Mouse (Mus musculus): ENCODE measurements at regions not wholly inside any gene's neighbourhood (a gene's known extent, or its start where the extent isn't known, plus 50 kb on each side); places are given as distances from the start of the nearest gene placed in this dataset.
"Not testable (repeated sequence)": the region's sequence is repeated elsewhere in the genome, so short reads cannot be mapped to it uniquely, and the experiment has no call there.

DNA sequence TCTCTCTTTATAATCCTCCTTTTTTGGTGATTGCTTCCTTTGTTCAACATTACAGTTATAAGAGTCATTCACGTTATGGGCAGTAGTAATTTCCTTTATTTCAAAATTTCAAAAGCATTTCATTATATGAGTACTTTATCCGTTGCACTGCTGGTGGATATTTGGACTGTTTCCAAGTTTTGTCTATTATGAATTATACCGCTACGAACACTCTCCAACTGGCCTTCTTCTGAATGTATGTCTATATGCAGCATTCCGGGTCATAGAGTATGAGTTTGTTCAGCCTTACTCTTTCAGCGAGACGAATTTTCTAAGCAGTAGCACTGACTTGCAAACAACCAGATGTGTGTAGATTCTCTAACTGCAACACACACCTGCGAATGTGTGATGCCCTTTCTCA is 57.8 kb downstream of the Dusp6 start:
- DNase-seq: no peak
- intact Hi-C loops (cut with DNase I): no loop called here

DNA sequence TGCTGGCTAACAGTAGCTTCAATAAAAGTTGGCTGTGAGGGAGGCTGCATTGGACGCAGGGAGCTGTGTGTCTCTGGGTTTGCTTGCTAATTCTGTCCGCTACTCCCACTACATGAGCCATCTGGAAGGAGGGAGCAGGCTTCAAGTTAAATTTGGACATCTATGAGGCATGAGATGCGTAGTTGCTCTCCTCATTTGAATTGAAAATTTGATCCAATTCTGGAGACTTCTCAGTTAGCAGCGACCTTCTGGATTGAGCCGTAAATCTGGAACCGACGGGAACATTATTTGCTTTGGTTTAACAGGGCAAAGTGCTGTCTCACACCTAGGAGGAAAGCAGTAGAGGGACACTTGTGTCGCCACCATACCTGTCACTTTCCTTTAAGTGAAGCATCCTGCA is 60.3 kb downstream of the Dusp6 start:
- DNase-seq: no peak
- intact Hi-C loops (cut with DNase I): no loop called here

- intact Hi-C loops (cut with DNase I): no loop called here
- DNase-seq: no peak
Measured at GRCm38 (mm10) chr10:99327501-99327900, 64.5 kb downstream of the Dusp6 start.

- intact Hi-C loops (cut with DNase I): no loop called here
- no peak for DNase-seq
Measured at GRCm38 (mm10) chr10:99328568-99328967, 65.5 kb downstream of the Dusp6 start.

- no peak for DNase-seq
- intact Hi-C loops (cut with DNase I): no loop called here
Measured at GRCm38 (mm10) chr10:99329469-99329868, 66.4 kb downstream of the Dusp6 start.

DNA sequence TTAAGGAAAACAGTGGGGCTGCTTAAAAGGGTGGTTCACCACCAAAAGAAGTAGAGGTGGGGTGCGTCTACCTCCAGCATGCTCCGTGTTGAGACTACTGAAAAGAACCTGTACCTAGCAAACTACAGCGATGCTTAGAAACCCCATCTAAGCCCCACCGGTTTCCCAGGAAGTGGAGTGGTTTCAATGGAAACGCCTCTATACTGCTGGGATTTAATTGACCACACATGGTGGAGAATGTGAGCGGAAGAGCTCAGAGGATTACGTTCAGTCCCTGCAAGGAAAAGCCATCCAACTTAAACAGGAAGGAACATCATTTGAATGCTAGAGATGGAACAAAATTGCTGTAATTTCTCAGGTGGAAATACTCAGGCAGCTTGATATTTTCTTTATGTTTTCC is 67.5 kb downstream of the Dusp6 start:
- intact Hi-C loops (cut with DNase I): no loop called here

GRCm38 (mm10) chr10:99331876-99332275 is 68.8 kb downstream of the Dusp6 start:
- intact Hi-C loops (cut with DNase I): no loop called here
- no peak for DNase-seq

More for the DNA sequence above, 67.5 kb downstream of the Dusp6 start:
- DNase-seq: no peak

DNA sequence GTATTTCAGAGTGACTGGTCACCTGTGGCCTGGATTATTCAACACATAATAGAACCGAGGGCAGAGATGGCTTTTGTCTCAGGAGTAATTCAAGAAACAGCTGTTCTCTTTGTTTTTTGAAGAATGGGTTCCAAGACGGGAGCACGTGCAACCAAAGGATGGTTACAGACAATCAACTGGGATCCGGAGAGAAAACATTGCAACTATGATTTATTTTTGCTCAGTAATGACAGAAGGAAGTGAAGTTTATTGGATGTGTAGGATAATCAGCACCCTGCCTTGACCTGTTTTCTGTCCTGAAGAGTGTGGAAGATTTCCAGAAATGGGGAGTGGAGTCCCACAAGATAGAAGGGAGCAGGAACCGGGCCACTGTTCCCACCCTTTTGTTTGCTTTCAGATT is 70.8 kb downstream of the Dusp6 start:
- intact Hi-C loops (cut with DNase I): no loop called here
- no peak for DNase-seq

DNA sequence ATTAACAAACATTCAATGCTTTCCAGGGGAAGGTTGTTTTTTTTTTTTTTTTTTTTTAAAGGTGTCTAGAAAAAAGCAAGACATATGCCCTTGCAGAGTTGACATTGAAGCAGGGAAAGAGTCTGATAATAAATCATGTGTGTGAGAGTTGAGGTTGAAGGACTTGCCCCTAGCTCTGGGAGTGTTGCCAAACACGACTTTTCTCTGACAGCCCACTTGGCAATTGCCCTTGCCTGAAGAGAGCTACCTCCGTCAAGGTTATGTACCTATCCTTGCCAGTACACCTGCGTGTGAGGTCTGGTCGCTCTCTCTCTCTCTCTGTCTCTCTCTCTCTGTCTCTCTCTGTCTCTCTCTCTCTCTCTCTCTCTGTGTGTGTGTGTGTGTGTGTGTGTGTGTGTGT is 73.1 kb downstream of the Dusp6 start:
- DNase-seq: no peak
- intact Hi-C loops (cut with DNase I): no loop called here

DNA sequence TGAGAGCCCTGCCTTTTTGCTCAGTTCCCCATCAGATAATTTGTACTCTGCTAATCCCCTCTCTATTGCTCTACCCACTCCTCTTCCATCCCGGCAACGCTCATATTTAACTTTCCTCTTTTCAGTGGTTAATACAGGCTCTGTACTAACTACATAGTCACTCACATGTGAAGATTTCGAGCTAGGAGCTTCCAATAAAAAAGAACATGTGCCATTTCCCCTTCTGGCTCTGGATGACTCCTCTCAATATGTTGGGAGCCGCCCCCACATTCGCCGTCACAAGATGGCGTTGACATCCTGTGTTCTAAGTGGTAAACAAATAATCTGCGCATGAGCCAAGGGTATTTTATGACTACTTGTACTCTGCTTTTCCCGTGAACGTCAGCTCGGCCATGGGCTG is 75.8 kb downstream of the Dusp6 start:
- intact Hi-C loops (cut with DNase I); DNase-seq: not testable (repeated sequence)

DNA sequence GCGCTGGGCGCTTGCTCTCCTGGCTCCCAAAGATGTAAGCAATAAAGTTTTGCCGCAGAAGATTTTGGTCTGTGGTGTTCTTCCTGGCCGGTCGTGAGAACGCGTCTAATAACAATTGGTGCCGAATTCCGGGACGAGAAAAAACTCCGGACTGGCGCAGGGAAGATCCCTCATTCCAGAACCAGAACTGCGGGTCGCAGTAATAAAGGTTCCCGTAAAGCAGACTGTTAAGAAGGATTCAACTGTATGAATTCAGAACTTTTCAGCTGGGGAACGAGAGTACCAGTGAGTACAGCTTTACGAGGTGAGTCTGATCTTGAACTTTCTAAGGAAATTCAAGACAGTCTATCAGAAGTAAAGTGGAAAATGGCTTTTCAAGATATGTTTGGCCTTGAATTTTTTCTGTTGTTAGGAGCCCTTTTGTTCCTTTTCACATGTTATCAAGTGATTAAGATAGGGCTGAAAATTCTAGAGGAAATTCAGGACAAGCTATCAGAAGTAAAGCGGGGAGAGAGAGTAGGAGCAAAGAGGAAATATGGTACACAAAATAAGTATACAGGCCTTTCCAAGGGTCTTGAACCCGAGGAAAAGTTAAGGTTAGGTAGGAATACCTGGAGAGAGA is 76.4 kb downstream of the Dusp6 start:
- DNase-seq: peak; percentile 23 to 87
- intact Hi-C loops (cut with DNase I): not testable (repeated sequence)

- intact Hi-C loops (cut with DNase I); DNase-seq: not testable (repeated sequence)
Measured at GRCm38 (mm10) chr10:99340057-99340456, 77.0 kb downstream of the Dusp6 start.

- intact Hi-C loops (cut with DNase I): no loop called here
Measured at GRCm38 (mm10) chr10:99349125-99349716, 86.2 kb downstream of the Dusp6 start.

GRCm38 (mm10) chr10:99353541-99354292 is 90.7 kb downstream of the Dusp6 start:
- no peak for DNase-seq
- intact Hi-C loops (cut with DNase I): no loop called here

More at GRCm38 (mm10) chr10:99349125-99349716, 86.2 kb downstream of the Dusp6 start:
- no peak for DNase-seq

DNA sequence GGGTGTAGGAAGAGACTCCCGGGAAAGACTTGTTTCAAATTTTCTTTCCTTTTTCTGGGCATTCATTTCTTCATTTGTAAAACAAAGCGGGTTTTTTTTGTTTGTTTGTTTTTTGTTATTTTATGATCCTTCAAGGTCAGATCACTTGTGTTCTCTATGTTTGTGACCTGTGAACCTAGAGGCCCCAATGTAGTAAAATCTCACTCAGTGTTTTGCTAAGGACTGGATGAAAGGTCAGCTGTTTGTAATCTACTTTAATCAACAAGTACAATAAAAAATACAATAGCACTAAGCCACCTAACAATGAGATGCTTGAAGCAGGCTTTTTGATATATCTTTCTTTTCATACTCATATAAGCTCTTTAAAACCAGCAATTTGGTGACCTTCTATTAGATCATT is 91.3 kb downstream of the Dusp6 start:
- no peak for DNase-seq
- intact Hi-C loops (cut with DNase I): no loop called here

GRCm38 (mm10) chr10:99355303-99355702 is 92.3 kb downstream of the Dusp6 start:
- intact Hi-C loops (cut with DNase I): no loop called here
- DNase-seq: no peak

DNA sequence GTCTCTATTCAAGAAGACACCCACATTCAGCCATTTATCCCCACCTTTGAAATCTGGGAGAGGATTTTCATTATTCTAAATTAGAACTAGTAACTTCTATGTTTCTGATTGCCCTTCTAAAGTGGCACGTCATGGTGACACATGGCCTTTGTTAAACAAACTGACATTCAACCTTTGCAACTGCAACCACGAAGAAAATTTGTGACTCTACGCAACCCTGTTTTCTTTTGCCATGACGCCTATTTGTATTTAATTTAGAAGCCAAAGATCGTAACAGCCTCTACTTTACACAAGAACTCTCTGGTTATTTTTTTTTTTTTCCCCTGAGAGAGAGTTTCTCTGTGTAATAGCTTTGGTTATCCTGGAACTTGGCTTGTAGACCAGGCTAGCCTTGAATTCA is 93.2 kb downstream of the Dusp6 start:
- no peak for DNase-seq
- intact Hi-C loops (cut with DNase I): no loop called here

DNA sequence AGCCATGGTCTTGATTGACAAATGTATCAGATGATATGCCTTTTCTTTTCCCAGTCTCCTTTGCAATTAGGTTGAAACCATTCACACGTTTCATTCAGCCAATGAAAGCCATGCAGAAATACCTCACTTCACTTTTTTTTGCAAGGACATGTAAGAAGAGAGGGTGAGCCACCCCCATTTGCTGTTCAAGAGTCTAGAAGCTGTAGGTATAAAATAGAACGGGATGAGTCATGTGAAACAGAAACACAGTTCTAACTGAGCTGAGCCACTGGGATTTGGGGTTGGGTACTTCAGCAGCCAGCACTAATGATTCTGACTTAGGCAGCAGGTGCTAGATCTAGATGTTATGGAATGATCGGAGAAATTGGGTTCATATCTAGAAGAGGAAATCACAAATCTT is 93.9 kb downstream of the Dusp6 start:
- no peak for DNase-seq
- intact Hi-C loops (cut with DNase I): no loop called here

- intact Hi-C loops (cut with DNase I): no loop called here
- DNase-seq: no peak
Measured at GRCm38 (mm10) chr10:99357347-99357746, 94.3 kb downstream of the Dusp6 start.

GRCm38 (mm10) chr10:99358256-99358655 is 95.2 kb downstream of the Dusp6 start:
- intact Hi-C loops (cut with DNase I): no loop called here
- DNase-seq: no peak

DNA sequence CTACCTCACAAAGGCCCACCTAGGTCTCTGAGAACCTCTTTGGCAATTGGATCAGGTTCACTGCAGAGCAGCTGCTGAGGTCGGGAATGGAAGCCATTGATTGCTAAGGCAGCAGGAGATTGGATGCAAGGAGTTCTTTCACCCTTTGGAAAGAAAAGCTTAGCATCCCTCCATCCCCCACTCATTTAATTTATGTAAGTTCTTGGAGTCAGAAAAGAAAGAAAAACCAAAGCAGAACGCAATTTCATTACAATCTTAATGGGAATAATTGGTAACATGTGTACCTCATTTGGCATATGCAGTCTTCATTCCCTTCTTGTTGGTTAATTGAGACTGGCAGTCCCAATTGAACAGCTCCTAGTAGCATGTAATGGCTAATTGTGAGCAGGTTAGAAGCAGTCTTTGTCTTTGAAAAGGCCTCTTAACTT is 96.4 kb downstream of the Dusp6 start:
- DNase-seq: no peak
- intact Hi-C loops (cut with DNase I): no loop called here

DNA sequence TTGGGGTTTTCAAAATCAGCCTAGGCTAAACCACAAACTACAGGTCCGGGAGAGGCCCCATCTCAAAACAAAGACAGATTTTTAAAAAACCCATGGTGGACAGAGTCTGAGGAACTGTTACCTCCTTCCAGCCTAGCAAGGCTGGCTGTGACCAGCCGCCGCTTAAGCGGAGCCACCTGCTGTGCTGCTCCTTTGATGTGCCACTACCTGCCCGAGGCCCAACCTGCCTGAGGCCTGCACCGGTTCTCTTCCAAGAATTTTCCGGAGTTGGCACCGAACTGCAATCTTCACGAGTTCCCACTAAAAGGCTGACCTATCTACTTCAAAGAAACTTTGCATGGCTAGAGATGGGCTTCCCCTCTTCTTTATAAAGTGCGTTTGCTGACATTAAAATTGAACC is 97.6 kb downstream of the Dusp6 start:
- DNase-seq; intact Hi-C loops (cut with DNase I): not testable (repeated sequence)

Data from gastrocnemius, postnatal 36 days (tissue).